Mouse (Mus musculus): ENCODE data around the gene Tmed10. TPM values are rescaled to one million over a fixed set of nuclear protein-coding genes. Genes with fewer than 3 reads are reported as not detected.
A peak's percentile ranks its signal among the peaks of the same experiment; 100 is the strongest.

Gene Tmed10
- polyA plus RNA-seq, 1 experiment from 2014 or later: 264 TPM

DNA sequence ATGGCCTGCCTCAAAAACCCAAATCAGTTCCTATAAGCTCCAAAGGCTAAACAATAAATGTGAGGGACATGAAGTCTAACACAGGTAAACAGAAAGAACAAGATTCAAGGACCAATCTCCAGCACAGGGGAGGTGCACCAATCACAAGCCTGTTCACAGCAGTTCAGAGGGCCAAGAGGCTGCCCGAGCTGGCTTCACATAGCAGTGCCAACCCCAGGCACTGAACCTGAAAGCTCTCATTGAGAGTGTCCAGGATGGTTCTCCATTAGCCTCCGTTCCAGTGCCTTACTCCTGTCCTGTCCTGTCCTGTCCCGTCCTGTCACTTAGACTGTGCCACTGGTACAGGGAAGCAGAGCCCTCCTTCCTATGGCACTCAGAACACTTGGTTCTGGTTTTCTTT lies 27.5 kb downstream of the Tmed10 start:
- peaks cover 57% of the 10 kb centered on the region for H3K36me3 ChIP-seq
- 75% methylated on average over 3 of the region's 3 CpGs for WGBS
- ATAC-seq (ENCODE audit: insufficient number of reproducible peaks, insufficient read depth, low FRiP score, low TSS enrichment, low read depth): no peak

DNA sequence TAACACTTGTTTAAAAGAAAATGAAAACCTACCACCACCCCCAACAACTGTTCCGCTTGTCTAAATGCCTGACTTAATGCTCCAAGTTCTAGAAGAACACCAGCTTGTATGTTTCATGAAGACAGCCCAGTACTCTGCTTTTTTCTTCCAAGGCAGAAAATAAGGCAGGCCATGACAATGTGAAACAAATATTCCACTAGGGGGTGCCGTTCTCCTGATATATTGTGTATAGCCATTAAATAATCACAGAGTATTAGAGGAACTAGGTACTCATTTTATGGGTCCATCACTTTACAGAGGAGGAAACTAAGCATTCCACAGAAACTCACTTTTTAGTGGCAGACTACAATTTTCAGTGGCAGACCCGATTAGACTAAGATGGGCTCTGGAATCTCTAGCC lies 28.3 kb downstream of the Tmed10 start:
- no peak for ATAC-seq (ENCODE audit: insufficient number of reproducible peaks, insufficient read depth, low FRiP score, low TSS enrichment, low read depth)

More for the DNA sequence above, 27.5 kb downstream of the Tmed10 start:
- no peaks in the 10 kb centered on the region for H3K9me3 ChIP-seq
- no peaks in the 10 kb centered on the region for H3K27me3 ChIP-seq
- H3K4me3 ChIP-seq (replicated peaks): no peak overlapping the region
- no peak overlapping the region for H3K27ac ChIP-seq
- H3K4me2 ChIP-seq: no peak overlapping the region
- H3K9ac ChIP-seq (replicated peaks): no peak overlapping the region
- H3K4me1 ChIP-seq (replicated peaks): no peaks in the 10 kb centered on the region

DNA sequence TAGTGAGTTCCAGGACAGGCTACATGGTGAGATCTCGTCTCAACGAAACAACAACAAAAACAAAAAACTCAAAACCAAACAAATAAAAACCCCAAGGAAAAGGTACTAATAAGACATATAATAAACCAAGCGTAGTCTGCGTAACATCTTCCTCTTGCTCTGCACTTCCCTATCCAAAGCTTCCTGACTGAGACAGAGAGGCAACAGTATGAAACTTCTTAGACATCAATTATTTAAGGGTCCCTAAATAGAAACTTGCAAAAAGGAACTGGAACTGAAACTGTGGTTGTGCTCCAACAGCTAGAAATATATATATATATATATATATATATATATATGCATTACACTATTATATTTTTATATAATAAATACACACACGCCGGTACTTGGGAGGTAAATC lies 29.1 kb downstream of the Tmed10 start:
- H3K4me2 ChIP-seq: no peak overlapping the region
- no peak overlapping the region for H3K4me3 ChIP-seq (replicated peaks)
- H3K36me3 ChIP-seq: peaks cover 55% of the 10 kb centered on the region
- peaks cover 5% of the 10 kb centered on the region; the same call in 1 of the 2 replicates for H3K4me1 ChIP-seq (replicated peaks)
- no peaks in the 10 kb centered on the region for H3K27me3 ChIP-seq
- ATAC-seq (ENCODE audit: insufficient number of reproducible peaks, insufficient read depth, low FRiP score, low TSS enrichment, low read depth): no peak
- 90% methylated on average over 6 of the region's 6 CpGs for WGBS
- no peaks in the 10 kb centered on the region for H3K9me3 ChIP-seq
- H3K9ac ChIP-seq (replicated peaks): no peak overlapping the region
- H3K27ac ChIP-seq: no peak overlapping the region

More for the DNA sequence above, 28.3 kb downstream of the Tmed10 start:
- H3K9me3 ChIP-seq: no peaks in the 10 kb centered on the region
- WGBS: 66% methylated on average over 3 of the region's 3 CpGs
- H3K4me3 ChIP-seq (replicated peaks): no peak overlapping the region
- no peaks in the 10 kb centered on the region for H3K27me3 ChIP-seq
- H3K9ac ChIP-seq (replicated peaks): no peak overlapping the region
- peaks cover 56% of the 10 kb centered on the region for H3K36me3 ChIP-seq
- peaks cover 3% of the 10 kb centered on the region; the same call in 1 of the 2 replicates for H3K4me1 ChIP-seq (replicated peaks)
- no peak overlapping the region for H3K27ac ChIP-seq
- H3K4me2 ChIP-seq: no peak overlapping the region

DNA sequence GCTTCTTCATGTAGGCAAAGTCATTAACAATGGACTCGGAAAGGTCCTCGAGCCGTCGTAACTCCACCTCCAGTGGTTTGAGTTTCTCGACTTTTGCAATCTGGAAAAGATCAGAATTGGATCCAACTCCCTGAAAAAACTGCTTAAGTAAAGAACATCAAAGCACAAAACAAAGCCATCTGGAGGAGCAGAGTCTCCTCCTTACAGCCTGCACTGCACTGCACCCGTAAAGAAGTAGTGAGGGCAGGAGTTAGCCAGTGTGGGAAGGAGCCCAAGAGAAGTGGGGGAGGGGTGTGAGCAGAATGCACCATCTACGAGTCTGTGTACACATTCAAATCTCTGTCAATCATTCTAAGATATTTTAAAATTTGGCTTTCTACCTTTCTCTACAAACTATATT lies 30.4 kb downstream of the Tmed10 start:
- Histone ChIP-seq H3K4me2 (no peak overlapping the region), H3K4me3 (replicated peaks) (no peak overlapping the region), H3K27ac (0 out of 2 replicates have a peak overlapping the region, but pooled peaks have one; percentile 13), H3K36me3 (peaks cover 42% of the 10 kb centered on the region), H3K9me3 (no peaks in the 10 kb centered on the region), H3K4me1 (replicated peaks) (peaks cover 12% of the 10 kb centered on the region), H3K9ac (replicated peaks) (no peak overlapping the region), H3K27me3 (no peaks in the 10 kb centered on the region)
- ATAC-seq (ENCODE audit: insufficient number of reproducible peaks, insufficient read depth, low FRiP score, low TSS enrichment, low read depth): peak; percentile 37; the same call in 1 of the 2 replicates
- 24% methylated on average over 7 of the region's 7 CpGs for WGBS

GRCm38 (mm10) chr12:85342310-85342709 lies 32.3 kb downstream of the Tmed10 start:
- Histone ChIP-seq H3K9ac (replicated peaks) (no peak overlapping the region), H3K27me3 (no peaks in the 10 kb centered on the region), H3K4me1 (replicated peaks) (peaks cover 20% of the 10 kb centered on the region), H3K9me3 (no peaks in the 10 kb centered on the region), H3K4me2 (no peak overlapping the region), H3K36me3 (peaks cover 24% of the 10 kb centered on the region), H3K4me3 (replicated peaks) (no peak overlapping the region), H3K27ac (no peak overlapping the region)
- no peak for ATAC-seq (ENCODE audit: insufficient number of reproducible peaks, insufficient read depth, low FRiP score, low TSS enrichment, low read depth)
- 90% methylated on average over 4 of the region's 4 CpGs for WGBS

DNA sequence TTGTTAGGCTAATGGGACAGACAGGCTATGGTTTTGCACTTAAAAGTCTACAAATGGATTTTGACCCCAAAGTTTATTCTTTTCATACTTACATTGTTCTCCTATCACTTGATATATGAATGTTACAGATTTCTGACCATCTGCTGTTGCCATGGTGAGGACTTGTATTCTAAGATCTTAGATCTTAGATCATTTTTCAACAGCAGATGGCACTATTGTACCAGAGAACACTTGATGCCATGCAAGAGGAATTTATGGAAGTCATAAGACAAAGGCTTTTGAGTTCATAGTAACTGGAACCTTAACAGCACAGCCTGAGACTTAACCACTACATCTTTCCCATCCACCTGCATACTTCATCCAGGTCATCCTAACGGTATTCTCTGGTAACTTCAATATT lies 33.5 kb downstream of the Tmed10 start:
- Histone ChIP-seq H3K4me2 (no peak overlapping the region), H3K9ac (replicated peaks) (no peak overlapping the region), H3K4me1 (replicated peaks) (peaks cover 20% of the 10 kb centered on the region), H3K36me3 (peaks cover 30% of the 10 kb centered on the region), H3K4me3 (replicated peaks) (no peak overlapping the region), H3K27me3 (no peaks in the 10 kb centered on the region), H3K9me3 (no peaks in the 10 kb centered on the region), H3K27ac (no peak overlapping the region)
- no peak for ATAC-seq (ENCODE audit: insufficient number of reproducible peaks, insufficient read depth, low FRiP score, low TSS enrichment, low read depth)
- WGBS: 47% methylated on average over 1 of the region's 1 CpGs

DNA sequence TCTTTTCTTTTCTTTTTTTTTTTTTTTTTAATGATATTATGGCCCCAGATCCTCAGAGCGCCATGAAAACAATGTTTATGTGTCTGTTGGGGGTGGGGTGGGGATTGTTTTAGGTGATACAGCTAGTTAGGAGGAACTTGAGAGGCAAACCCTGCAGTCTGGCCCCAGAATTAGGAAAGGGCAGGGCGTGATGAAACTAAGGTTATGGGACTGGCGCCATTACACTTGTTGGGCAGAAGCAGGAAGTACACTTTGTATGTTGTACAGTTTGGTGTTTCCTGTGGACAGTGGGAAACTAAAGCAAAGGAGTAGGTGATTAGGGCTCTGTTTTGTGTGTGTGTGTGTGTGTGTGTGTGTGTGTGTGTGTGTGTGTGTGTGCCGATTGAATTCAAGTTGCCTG lies 34.7 kb downstream of the Tmed10 start:
- WGBS: 44% methylated on average over 4 of the region's 4 CpGs
- H3K9ac ChIP-seq (replicated peaks): no peak overlapping the region
- H3K4me2 ChIP-seq: peak overlapping the region; percentile 61
- H3K4me1 ChIP-seq (replicated peaks): peaks cover 20% of the 10 kb centered on the region
- H3K36me3 ChIP-seq: peaks cover 41% of the 10 kb centered on the region
- no peaks in the 10 kb centered on the region for H3K27me3 ChIP-seq
- H3K4me3 ChIP-seq (replicated peaks): peak overlapping the region; percentile 95
- no peak for ATAC-seq (ENCODE audit: insufficient number of reproducible peaks, insufficient read depth, low FRiP score, low TSS enrichment, low read depth)
- no peak overlapping the region for H3K27ac ChIP-seq
- no peaks in the 10 kb centered on the region for H3K9me3 ChIP-seq

GRCm38 (mm10) chr12:85339243-85339729 lies 35.4 kb downstream of the Tmed10 start, which contains the start of gene Nek9:
TSS of gene Nek9 (minus strand) at chr12:85339362.
- Histone ChIP-seq H3K4me3 (replicated peaks) (peak within 1 kb of the TSS; percentile 95), H3K27me3 (no peaks in the 10 kb centered on the region), H3K36me3 (peaks cover 42% of the 10 kb centered on the region), H3K27ac (peak within 1 kb of the TSS; percentile 94), H3K9ac (replicated peaks) (peak within 1 kb of the TSS; percentile 96), H3K4me1 (replicated peaks) (peaks cover 20% of the 10 kb centered on the region), H3K4me2 (peak within 1 kb of the TSS; percentile 61), H3K9me3 (no peaks in the 10 kb centered on the region)
- WGBS: under 1% methylated on average over 36 of the region's 36 CpGs
- peak; percentile 72 for ATAC-seq (ENCODE audit: insufficient number of reproducible peaks, insufficient read depth, low FRiP score, low TSS enrichment, low read depth)

DNA sequence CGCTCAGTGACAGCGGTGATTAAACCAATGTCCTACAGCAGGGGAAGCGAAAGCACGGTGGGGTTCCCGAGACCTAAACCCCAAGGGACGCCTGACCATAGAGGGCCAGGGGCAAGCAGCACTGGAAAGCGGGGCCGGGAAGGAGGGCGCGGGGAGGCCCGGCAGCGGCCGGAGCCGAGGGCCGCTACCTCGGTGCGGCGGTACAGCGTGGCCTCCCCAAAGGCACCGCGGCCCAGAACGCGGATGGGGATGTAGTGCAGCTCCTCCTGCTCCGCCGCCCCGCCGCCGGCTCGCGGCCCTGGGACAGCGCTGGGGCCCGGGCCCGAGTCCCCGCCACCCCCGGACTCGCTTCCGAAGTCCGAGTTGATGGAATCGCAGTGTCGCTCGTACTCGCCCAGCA lies 35.8 kb downstream of the Tmed10 start:
- Histone ChIP-seq H3K9ac (replicated peaks) (peak overlapping the region; percentile 96), H3K27ac (peak overlapping the region; percentile 94), H3K9me3 (no peaks in the 10 kb centered on the region), H3K4me2 (peak overlapping the region; percentile 61), H3K27me3 (no peaks in the 10 kb centered on the region), H3K36me3 (peaks cover 42% of the 10 kb centered on the region), H3K4me3 (replicated peaks) (peak overlapping the region; percentile 95), H3K4me1 (replicated peaks) (peaks cover 20% of the 10 kb centered on the region)
- whole genome bisulfite sequencing: under 1% methylated on average over 42 of the region's 42 CpGs
- ATAC-seq (ENCODE audit: insufficient number of reproducible peaks, insufficient read depth, low FRiP score, low TSS enrichment, low read depth): peak; percentile 62

DNA sequence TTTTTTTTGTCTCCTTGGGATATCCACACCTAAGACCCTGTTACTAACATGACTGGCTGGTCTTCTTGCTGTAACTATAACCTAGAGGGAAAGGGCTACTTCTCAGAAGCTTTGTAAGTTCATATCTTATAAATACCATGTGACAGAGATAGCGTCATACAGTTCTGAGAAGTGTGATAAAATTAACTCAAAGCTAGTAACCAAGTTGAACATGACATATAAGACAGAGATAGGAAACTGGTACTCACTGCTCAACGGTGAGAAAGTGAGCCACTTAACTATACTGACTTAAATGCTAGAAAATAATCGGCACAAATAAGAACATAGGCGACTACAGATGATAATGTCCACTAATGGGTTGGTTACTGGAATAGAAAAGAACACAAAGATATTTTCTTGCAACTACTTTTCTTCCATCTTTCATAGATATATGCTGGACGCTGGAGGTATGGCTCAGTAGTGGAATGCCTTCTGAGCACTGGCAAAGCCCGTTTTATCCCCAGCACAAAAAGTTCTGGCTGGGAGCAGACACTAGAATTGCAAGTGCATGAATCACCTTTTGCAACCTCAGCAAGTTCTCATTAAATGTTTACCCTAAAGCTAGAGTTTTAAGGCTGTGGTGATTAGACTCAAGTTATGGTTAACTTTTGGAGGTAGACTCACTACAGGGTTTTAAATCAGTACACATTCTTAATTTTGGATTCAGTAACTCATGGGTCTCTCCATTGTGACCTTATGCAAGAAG lies 36.9 kb downstream of the Tmed10 start:
- Histone ChIP-seq H3K27me3 (no peaks in the 10 kb centered on the region), H3K9me3 (no peaks in the 10 kb centered on the region), H3K27ac (no peak overlapping the region), H3K36me3 (peaks cover 46% of the 10 kb centered on the region), H3K4me1 (replicated peaks) (peaks cover 20% of the 10 kb centered on the region), H3K4me2 (peak overlapping the region; percentile 61), H3K9ac (replicated peaks) (no peak overlapping the region), H3K4me3 (replicated peaks) (peak overlapping the region; percentile 95)
- WGBS: 80% methylated on average over 6 of the region's 6 CpGs
- ATAC-seq (ENCODE audit: insufficient number of reproducible peaks, insufficient read depth, low FRiP score, low TSS enrichment, low read depth): no peak

DNA sequence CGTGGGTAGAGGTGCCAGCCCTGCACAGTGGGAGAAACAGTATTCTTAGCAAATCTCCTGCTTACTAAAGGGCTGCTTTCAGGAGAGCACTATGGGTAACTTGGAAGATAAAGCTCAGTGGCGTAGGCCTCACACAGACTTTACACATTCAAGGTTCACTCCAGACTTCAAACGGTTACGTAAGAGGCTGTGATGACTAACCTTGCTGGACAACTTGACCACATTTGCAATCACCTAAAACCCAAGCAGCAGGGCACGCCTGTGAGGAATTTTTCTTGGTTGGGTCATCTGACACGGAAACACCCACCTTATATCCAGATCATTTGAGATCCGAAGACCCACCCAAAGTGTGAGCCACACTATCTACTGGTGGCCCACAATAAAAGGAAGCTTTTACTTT lies 44.5 kb downstream of the Tmed10 start:
- no peak overlapping the region for H3K4me3 ChIP-seq (replicated peaks)
- H3K4me1 ChIP-seq (replicated peaks): no peaks in the 10 kb centered on the region
- H3K27me3 ChIP-seq: no peaks in the 10 kb centered on the region
- H3K9ac ChIP-seq (replicated peaks): no peak overlapping the region
- no peak overlapping the region for H3K4me2 ChIP-seq
- no peaks in the 10 kb centered on the region for H3K9me3 ChIP-seq
- ATAC-seq (ENCODE audit: insufficient number of reproducible peaks, insufficient read depth, low FRiP score, low TSS enrichment, low read depth): no peak
- WGBS: 91% methylated on average over 7 of the region's 7 CpGs
- H3K27ac ChIP-seq: no peak overlapping the region
- peaks cover 89% of the 10 kb centered on the region for H3K36me3 ChIP-seq
